Mouse (Mus musculus): ENCODE data around the gene Fdxr. TPM values are rescaled to one million over a fixed set of nuclear protein-coding genes. Genes with fewer than 3 reads are reported as not detected.

Gene Fdxr
- polyA plus RNA-seq, 1 experiment from 2014 or later, result 22.5 TPM

DNA sequence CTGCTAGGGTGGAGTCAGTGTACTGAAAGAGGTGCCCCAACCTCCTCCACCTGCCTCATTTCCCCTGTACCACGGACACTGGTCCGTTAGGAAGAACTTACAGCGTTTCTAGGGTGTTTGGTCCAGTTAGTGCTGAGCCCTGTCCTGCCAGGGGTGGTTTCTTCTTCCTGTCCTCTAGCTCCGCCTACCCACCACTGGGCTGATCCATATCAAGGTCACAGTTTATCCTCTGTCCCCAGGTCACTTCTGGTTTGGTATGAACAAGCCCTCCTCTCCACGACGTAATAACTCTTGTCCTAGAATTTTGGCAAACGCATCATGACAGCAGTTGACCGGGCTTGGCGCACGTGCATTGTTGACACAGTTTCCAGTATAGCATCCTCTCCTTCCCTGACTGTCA, 57.2 kb downstream of the Fdxr start:
- no peak overlapping the region for H3K4me3 ChIP-seq (ENCODE audit: low read length)
- no peak for ATAC-seq
- no peak overlapping the region for H3K9ac ChIP-seq (ENCODE audit: low read depth, low read length)
- peaks cover 25% of the 10 kb centered on the region for H3K4me1 ChIP-seq (ENCODE audit: control insufficient read depth, insufficient read depth, low read depth, low read length)
- H3K4me2 ChIP-seq (ENCODE audit: low read length), result no peak overlapping the region
- 92% methylated on average over 10 of the region's 10 CpGs for WGBS
- H3K27ac ChIP-seq (ENCODE audit: low read depth, low read length), result no peak overlapping the region
- no peaks in the 10 kb centered on the region for H3K9me3 ChIP-seq (ENCODE audit: control insufficient read depth, low read length)
- no peaks in the 10 kb centered on the region for H3K36me3 ChIP-seq (ENCODE audit: control insufficient read depth, insufficient read depth, low read length)
- H3K27me3 ChIP-seq (replicated peaks; ENCODE audit: control insufficient read depth, insufficient read depth, low read length), result no peaks in the 10 kb centered on the region

DNA sequence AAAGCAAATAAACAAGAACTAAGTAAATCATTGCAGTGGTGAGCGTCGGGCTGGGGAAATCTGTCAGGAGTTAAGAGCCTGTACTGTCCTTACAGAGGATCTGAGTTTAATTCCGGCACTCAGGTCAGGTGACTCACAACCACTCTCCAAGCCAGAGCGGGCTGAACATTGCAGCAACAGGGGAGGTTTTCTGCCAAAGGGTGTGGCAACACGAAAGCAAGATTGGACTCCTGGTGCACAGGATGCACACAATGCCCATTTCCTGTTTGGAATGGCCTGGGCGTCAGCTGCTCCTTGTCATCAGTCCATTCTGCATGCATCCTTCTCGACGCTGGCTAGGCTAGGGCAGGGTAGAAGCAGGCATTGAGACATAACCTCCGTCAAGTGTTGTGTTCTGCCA, 57.6 kb downstream of the Fdxr start:
- 86% methylated on average over 9 of the region's 9 CpGs for WGBS
- no peaks in the 10 kb centered on the region for H3K36me3 ChIP-seq (ENCODE audit: control insufficient read depth, insufficient read depth, low read length)
- no peak for ATAC-seq
- no peak overlapping the region for H3K27ac ChIP-seq (ENCODE audit: low read depth, low read length)
- no peak overlapping the region for H3K4me2 ChIP-seq (ENCODE audit: low read length)
- H3K4me3 ChIP-seq (ENCODE audit: low read length), result no peak overlapping the region
- H3K4me1 ChIP-seq (ENCODE audit: control insufficient read depth, insufficient read depth, low read depth, low read length), result peaks cover 25% of the 10 kb centered on the region
- H3K9me3 ChIP-seq (ENCODE audit: control insufficient read depth, low read length), result no peaks in the 10 kb centered on the region
- H3K9ac ChIP-seq (ENCODE audit: low read depth, low read length), result no peak overlapping the region
- no peaks in the 10 kb centered on the region for H3K27me3 ChIP-seq (replicated peaks; ENCODE audit: control insufficient read depth, insufficient read depth, low read length)

Small RNA genes lying within 50 kb of the gene (microRNA-seq; reads per million reads assigned to microRNA genes)
- gene Gm25837, result not detected

Other genes with a start within 250 kb of the Fdxr start
- not detected in 2 replicates for gene Cd300ld5, start 239.3 kb downstream of the Fdxr start, polyA plus RNA-seq (2015; fragmentation: Nextera tagmentation; extraction: Ambion mirVana)
- gene Cd300ld3, start 228.6 kb downstream of the Fdxr start, polyA plus RNA-seq (2015; fragmentation: Nextera tagmentation; extraction: Ambion mirVana), result not detected in 2 replicates
- gene Cd300e, start 214.9 kb downstream of the Fdxr start, polyA plus RNA-seq (2015; fragmentation: Nextera tagmentation; extraction: Ambion mirVana), result 0.08 and 0.12 TPM in 2 replicates
- 0.89 and 1.3 TPM in 2 replicates for gene Rab37, start 185.6 kb downstream of the Fdxr start, polyA plus RNA-seq (2015; fragmentation: Nextera tagmentation; extraction: Ambion mirVana)
- gene Cd300lf, start 143.1 kb downstream of the Fdxr start, polyA plus RNA-seq (2015; fragmentation: Nextera tagmentation; extraction: Ambion mirVana), result 0.29 and 0.32 TPM in 2 replicates
- 81.5 and 93.4 TPM in 2 replicates for gene Slc9a3r1, start 113.7 kb downstream of the Fdxr start, polyA plus RNA-seq (2015; fragmentation: Nextera tagmentation; extraction: Ambion mirVana)
- 12.3 and 13.1 TPM in 2 replicates for gene Tmem104, start 89.6 kb downstream of the Fdxr start, polyA plus RNA-seq (2015; fragmentation: Nextera tagmentation; extraction: Ambion mirVana)
- gene Nat9, start 89.2 kb downstream of the Fdxr start, polyA plus RNA-seq (2015; fragmentation: Nextera tagmentation; extraction: Ambion mirVana), result 20.9 and 24.6 TPM in 2 replicates
- gene Grin2c, start 9.8 kb downstream of the Fdxr start, polyA plus RNA-seq (2015; fragmentation: Nextera tagmentation; extraction: Ambion mirVana), result 0.60 and 0.72 TPM in 2 replicates
- gene Fads6, start 20.6 kb upstream of the Fdxr start, polyA plus RNA-seq (2015; fragmentation: Nextera tagmentation; extraction: Ambion mirVana), result 1.4 and 2.0 TPM in 2 replicates
- gene Otop2, start 30.1 kb upstream of the Fdxr start, polyA plus RNA-seq (2015; fragmentation: Nextera tagmentation; extraction: Ambion mirVana), result 0.06 and 0.18 TPM in 2 replicates
- 0.16 and 0.25 TPM in 2 replicates for gene Ush1g, start 45.0 kb upstream of the Fdxr start, polyA plus RNA-seq (2015; fragmentation: Nextera tagmentation; extraction: Ambion mirVana)
- gene Otop3, start 57.7 kb upstream of the Fdxr start, polyA plus RNA-seq (2015; fragmentation: Nextera tagmentation; extraction: Ambion mirVana), result 2.3 and 2.7 TPM in 2 replicates
- gene Hid1, start 90.7 kb upstream of the Fdxr start, polyA plus RNA-seq (2015; fragmentation: Nextera tagmentation; extraction: Ambion mirVana), result 66.9 and 67.8 TPM in 2 replicates
- gene Cdr2l, start 104.9 kb upstream of the Fdxr start, polyA plus RNA-seq (2015; fragmentation: Nextera tagmentation; extraction: Ambion mirVana), result 16.1 and 18.0 TPM in 2 replicates
- 185 and 186 TPM in 2 replicates for gene Mrpl58, start 126.7 kb upstream of the Fdxr start, polyA plus RNA-seq (2015; fragmentation: Nextera tagmentation; extraction: Ambion mirVana)
- 832 and 923 TPM in 2 replicates for gene Atp5h, start 142.9 kb upstream of the Fdxr start, polyA plus RNA-seq (2015; fragmentation: Nextera tagmentation; extraction: Ambion mirVana)
- 5.7 and 10.2 TPM in 2 replicates for gene Kctd2, start 143.1 kb upstream of the Fdxr start, polyA plus RNA-seq (2015; fragmentation: Nextera tagmentation; extraction: Ambion mirVana)
- gene Trim80, start 163.5 kb upstream of the Fdxr start, polyA plus RNA-seq (2015; fragmentation: Nextera tagmentation; extraction: Ambion mirVana), result 0.15 TPM in 1 of 2 replicates, not detected in the other
- 0.34 and 0.46 TPM in 2 replicates for gene Slc16a5, start 185.4 kb upstream of the Fdxr start, polyA plus RNA-seq (2015; fragmentation: Nextera tagmentation; extraction: Ambion mirVana)
- gene Armc7, start 198.6 kb upstream of the Fdxr start, polyA plus RNA-seq (2015; fragmentation: Nextera tagmentation; extraction: Ambion mirVana), result 16.8 and 19.4 TPM in 2 replicates
- 95.8 and 104 TPM in 2 replicates for gene Nt5c, start 214.8 kb upstream of the Fdxr start, polyA plus RNA-seq (2015; fragmentation: Nextera tagmentation; extraction: Ambion mirVana)
- 1,336 TPM in 2 replicates for gene Jpt1, start 237.3 kb upstream of the Fdxr start, polyA plus RNA-seq (2015; fragmentation: Nextera tagmentation; extraction: Ambion mirVana)